Mouse (Mus musculus) ovary, adult 10 weeks (tissue): ENCODE results near the gene Ripor3. TPM values are rescaled to one million over a fixed set of nuclear protein-coding genes. Genes with fewer than 3 reads are reported as not detected.

Experiments
- polyA plus RNA-seq: library from polyadenylated mRNA; stranded (reverse); fragments of 350-450 nt; fragmentation: Illumina TruSeq; extraction: RNeasy Lipid Tissue Mini Kit (QIAGEN cat#74804); gene quantifications from one replicate; pipeline ENCODE4 v1.2.3, GENCODE M21; 2014

Ripor3 gene
- polyA plus RNA-seq, result not detected

DNA sequence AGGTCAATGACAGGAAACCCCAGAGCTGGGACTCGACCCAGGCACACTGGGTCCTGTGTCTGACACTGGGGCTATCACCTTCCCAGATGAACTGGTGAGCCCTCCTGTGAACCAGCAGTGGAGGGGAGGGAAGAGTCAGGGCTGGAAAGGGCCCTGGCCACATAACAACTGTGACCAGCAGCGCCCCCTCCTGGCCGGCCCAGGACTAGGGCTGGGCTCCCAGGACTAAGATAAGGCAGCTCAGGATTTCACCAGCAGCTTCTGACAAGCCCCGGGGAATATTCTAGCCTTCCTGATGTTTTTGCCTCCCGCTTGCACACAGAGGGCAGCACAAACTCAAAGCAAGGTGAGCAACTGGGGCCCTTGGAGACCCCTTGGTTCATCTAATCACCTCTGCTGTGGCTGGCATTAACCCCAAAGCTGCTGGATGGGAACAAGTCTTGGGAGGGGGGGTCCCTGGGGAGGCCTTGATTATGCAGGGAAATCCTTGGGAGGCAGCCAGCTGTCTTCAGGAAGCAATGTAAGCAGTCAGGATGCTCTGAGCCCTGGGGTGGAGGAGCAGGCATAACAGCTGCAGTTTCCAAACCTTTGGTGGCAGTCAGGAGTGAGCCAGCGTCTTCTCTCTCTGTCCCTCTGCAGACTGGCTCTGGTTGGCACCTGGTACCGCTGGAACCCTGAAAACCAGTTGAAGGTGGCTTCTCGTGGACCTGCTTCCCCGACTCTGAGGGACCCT lies at the start of gene Ripor3:
Gene Ripor3 (minus strand): TSS at position 683 of the 733 bp plus-strand sequence.

DNA sequence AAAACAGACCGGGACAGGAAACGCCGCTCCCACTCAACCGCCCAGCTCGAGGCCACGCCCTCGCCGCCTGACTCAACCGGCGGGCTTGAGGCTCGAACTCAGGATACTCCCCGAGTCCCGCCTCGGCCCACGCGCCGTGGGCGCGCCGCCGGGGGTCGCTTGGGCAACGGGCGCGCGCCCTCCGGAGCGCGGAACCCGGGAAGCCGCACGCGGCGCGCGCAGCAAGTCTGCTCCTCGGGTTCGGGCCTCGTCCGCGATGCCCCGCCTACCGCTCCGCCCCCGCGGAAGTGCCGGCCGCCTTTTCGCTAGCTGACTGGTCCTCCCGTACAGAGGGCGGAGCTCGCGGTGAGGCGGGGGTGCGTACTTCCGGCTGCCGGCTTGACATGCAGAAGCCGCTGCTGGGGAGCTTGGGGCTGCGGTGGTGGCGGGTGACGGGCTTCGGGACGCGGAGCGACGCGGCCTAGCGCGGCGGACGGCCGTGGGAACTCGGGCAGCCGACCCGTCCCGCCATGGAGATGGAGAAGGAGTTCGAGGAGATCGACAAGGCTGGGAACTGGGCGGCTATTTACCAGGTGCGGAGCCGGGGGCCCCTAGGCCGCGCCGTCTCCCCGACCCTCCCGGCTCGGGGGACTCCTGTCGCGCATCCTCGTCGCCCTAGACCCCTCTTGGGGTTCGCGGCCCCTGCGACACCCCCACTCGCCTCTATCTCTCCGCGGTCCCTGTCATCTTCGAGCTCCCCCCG lies 78.3 kb downstream of the Ripor3 start, which contains the start of gene Ptpn1:
Gene Ptpn1 (plus strand): TSS at position 73 of the 742 bp plus-strand sequence.

Other genes with a start within 250 kb of the Ripor3 start
- 44.7 TPM for gene Ptpn1, start 78.6 kb downstream of the Ripor3 start, polyA plus RNA-seq
- gene Pard6b, start 70.4 kb upstream of the Ripor3 start, polyA plus RNA-seq, result 4.5 TPM
- 51.3 TPM for gene Adnp, start 196.5 kb upstream of the Ripor3 start, polyA plus RNA-seq
- gene Gm20716, start 219.7 kb upstream of the Ripor3 start, polyA plus RNA-seq, result 179 TPM
- gene Dpm1, start 220.0 kb upstream of the Ripor3 start, polyA plus RNA-seq, result 114 TPM
- 2.6 TPM for gene Mocs3, start 220.0 kb upstream of the Ripor3 start, polyA plus RNA-seq